Mouse (Mus musculus): ENCODE results near the gene Zrsr1.
A peak's percentile ranks its signal among the peaks of the same experiment; 100 is the strongest.

DNA sequence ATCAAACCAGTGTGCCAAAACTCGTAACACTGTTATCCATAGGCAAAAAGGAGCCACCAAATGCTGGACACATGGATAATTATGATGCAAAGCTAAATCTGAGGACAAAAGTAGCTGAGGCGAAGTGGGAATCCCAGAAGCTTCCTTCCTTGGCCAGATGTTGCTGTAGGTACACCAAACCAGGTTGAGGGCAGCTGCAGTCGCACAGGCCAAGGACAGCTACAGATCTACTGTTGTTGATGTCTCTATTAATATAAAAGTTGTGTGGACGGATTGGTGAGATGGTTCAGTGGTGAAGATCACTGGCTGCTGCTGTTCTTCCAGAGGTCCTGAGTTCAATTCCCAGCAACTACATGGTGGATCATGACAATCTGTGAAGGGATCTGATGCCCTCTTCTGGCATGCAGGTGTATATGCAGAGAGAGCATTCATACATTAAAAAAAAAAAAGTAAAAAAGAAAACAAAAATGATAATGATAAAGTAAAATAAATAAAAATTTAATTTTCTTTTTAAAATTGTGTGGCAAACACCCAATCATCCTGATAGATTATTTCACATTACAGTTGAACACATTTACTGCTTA is 13.9 kb upstream of the Zrsr1 start:
- TF ChIP-seq CTCF (IDR thresholded peaks at IDR 0.05 in 2 of 3, conservative IDR thresholded peaks at IDR 0.05 in 1 of 3; ENCODE audit: control insufficient read depth in 1 of 3, insufficient read depth in 1 of 3, low read depth in 2 of 3, low read length in 3 of 3, poor library complexity in 1 of 3, severe bottlenecking in 1 of 3) (peak; percentile 49 to 77 (median 70)), ZNF384 (IDR thresholded peaks at IDR 0.05; ENCODE audit: low read depth, low read length) (peak; percentile 95)

Measured in MEL (cell line).